Mouse (Mus musculus) retina, postnatal 1 day (tissue): Measurements from ENCODE around the gene Myh14.

Source experiments
- DNase-seq: peaks from one replicate; pipeline ENCODE4 v3.0.0-alpha.2; 2012

The Myh14 gene

GRCm38 (mm10) chr7:44571811-44572210, 98.8 kb downstream of the Myh14 start:
- DNase-seq: no peak

- DNase-seq: no peak
These were observed 99.7 kb downstream of the Myh14 start for GRCm38 (mm10) chr7:44570989-44571388.

GRCm38 (mm10) chr7:44568803-44569202, 101.8 kb downstream of the Myh14 start:
- DNase-seq: no peak

- DNase-seq: no peak
These were observed 105.2 kb downstream of the Myh14 start for GRCm38 (mm10) chr7:44565414-44565813.

- DNase-seq: no peak
These were observed 106.2 kb downstream of the Myh14 start for GRCm38 (mm10) chr7:44564486-44564885.

GRCm38 (mm10) chr7:44563284-44563683, 107.4 kb downstream of the Myh14 start:
- DNase-seq: no peak

- peak; percentile 86 for DNase-seq
These were observed 109.9 kb downstream of the Myh14 start for GRCm38 (mm10) chr7:44560435-44561400.

- no peak for DNase-seq
These were observed 113.0 kb downstream of the Myh14 start for GRCm38 (mm10) chr7:44557629-44558028.
